Mouse (Mus musculus): Measurements from ENCODE around the gene Gm17535. TPM values are rescaled to one million over a fixed set of nuclear protein-coding genes. Genes with fewer than 3 reads are reported as not detected.
"Not testable (repeated sequence)": the region's sequence is repeated elsewhere in the genome, so short reads cannot be mapped to it uniquely, and the experiment has no call there.

Gm17535 gene
- polyA plus RNA-seq, 1 experiment = 0.16 TPM

GRCm38 (mm10) chr9:3019835-3020727 lies 14.3 kb upstream of the Gm17535 start:
- H3K4me3 ChIP-seq (replicated peaks); H3K4me1 ChIP-seq; H3K9me3 ChIP-seq: not testable (repeated sequence)

GRCm38 (mm10) chr9:3022316-3023008 lies 11.9 kb upstream of the Gm17535 start:
- H3K27me3 ChIP-seq (replicated peaks); H3K36me3 ChIP-seq (replicated peaks; ENCODE audit: low read length); H3K4me1 ChIP-seq; H3K9me3 ChIP-seq; H3K4me3 ChIP-seq (replicated peaks): not testable (repeated sequence)

More at GRCm38 (mm10) chr9:3019835-3020727, 14.3 kb upstream of the Gm17535 start:
- not testable (repeated sequence) for H3K36me3 ChIP-seq (replicated peaks; ENCODE audit: low read length); H3K27me3 ChIP-seq (replicated peaks)

GRCm38 (mm10) chr9:3023312-3023984 lies 11.0 kb upstream of the Gm17535 start, which contains the start of gene Gm10718:
Gene Gm10718 (plus strand): TSS chr9:3023547.
- not testable (repeated sequence) for H3K36me3 ChIP-seq (replicated peaks; ENCODE audit: low read length); H3K4me3 ChIP-seq (replicated peaks); H3K4me1 ChIP-seq; H3K9me3 ChIP-seq; H3K27me3 ChIP-seq (replicated peaks)

GRCm38 (mm10) chr9:3023985-3024648 lies 10.3 kb upstream of the Gm17535 start:
- not testable (repeated sequence) for H3K4me1 ChIP-seq; H3K36me3 ChIP-seq (replicated peaks; ENCODE audit: low read length); H3K9me3 ChIP-seq; H3K4me3 ChIP-seq (replicated peaks); H3K27me3 ChIP-seq (replicated peaks)

GRCm38 (mm10) chr9:3024912-3025467 lies 9.4 kb upstream of the Gm17535 start, which contains the start of gene Gm10717:
Gene Gm10717 (plus strand): TSS chr9:3025417.
- not testable (repeated sequence) for H3K4me1 ChIP-seq; H3K4me3 ChIP-seq (replicated peaks); H3K36me3 ChIP-seq (replicated peaks; ENCODE audit: low read length); H3K27me3 ChIP-seq (replicated peaks); H3K9me3 ChIP-seq

GRCm38 (mm10) chr9:3025653-3026052 lies 8.7 kb upstream of the Gm17535 start:
- not testable (repeated sequence) for H3K4me1 ChIP-seq; H3K9me3 ChIP-seq; H3K4me3 ChIP-seq (replicated peaks); H3K27me3 ChIP-seq (replicated peaks); H3K36me3 ChIP-seq (replicated peaks; ENCODE audit: low read length)

GRCm38 (mm10) chr9:3026136-3026535 lies 8.3 kb upstream of the Gm17535 start:
- not testable (repeated sequence) for H3K36me3 ChIP-seq (replicated peaks; ENCODE audit: low read length); H3K4me3 ChIP-seq (replicated peaks); H3K4me1 ChIP-seq; H3K9me3 ChIP-seq; H3K27me3 ChIP-seq (replicated peaks)

- H3K4me1 ChIP-seq; H3K4me3 ChIP-seq (replicated peaks); H3K36me3 ChIP-seq (replicated peaks; ENCODE audit: low read length); H3K9me3 ChIP-seq; H3K27me3 ChIP-seq (replicated peaks): not testable (repeated sequence)
Measured at GRCm38 (mm10) chr9:3026741-3027140, 7.7 kb upstream of the Gm17535 start.

GRCm38 (mm10) chr9:3027200-3027599 lies 7.2 kb upstream of the Gm17535 start:
- not testable (repeated sequence) for H3K9me3 ChIP-seq; H3K4me1 ChIP-seq; H3K36me3 ChIP-seq (replicated peaks; ENCODE audit: low read length); H3K4me3 ChIP-seq (replicated peaks); H3K27me3 ChIP-seq (replicated peaks)

- H3K36me3 ChIP-seq (replicated peaks; ENCODE audit: low read length); H3K4me1 ChIP-seq; H3K4me3 ChIP-seq (replicated peaks): not testable (repeated sequence)
Measured at GRCm38 (mm10) chr9:3029276-3030000, 5.0 kb upstream of the Gm17535 start.

GRCm38 (mm10) chr9:3030677-3031318 lies 3.6 kb upstream of the Gm17535 start:
- not testable (repeated sequence) for H3K4me3 ChIP-seq (replicated peaks); H3K9me3 ChIP-seq; H3K36me3 ChIP-seq (replicated peaks; ENCODE audit: low read length); H3K4me1 ChIP-seq; H3K27me3 ChIP-seq (replicated peaks)

More at GRCm38 (mm10) chr9:3029276-3030000, 5.0 kb upstream of the Gm17535 start:
- not testable (repeated sequence) for H3K9me3 ChIP-seq; H3K27me3 ChIP-seq (replicated peaks)

- H3K4me1 ChIP-seq; H3K4me3 ChIP-seq (replicated peaks); H3K27me3 ChIP-seq (replicated peaks); H3K36me3 ChIP-seq (replicated peaks; ENCODE audit: low read length); H3K9me3 ChIP-seq: not testable (repeated sequence)
Measured at GRCm38 (mm10) chr9:3036577-3036976, 2.2 kb downstream of the Gm17535 start, which contains the start of gene Gm10715. Gene Gm10715 (plus strand): TSS chr9:3036877.

GRCm38 (mm10) chr9:3038161-3038560 lies 3.8 kb downstream of the Gm17535 start:
- peaks cover 11% of the 10 kb centered on the region for H3K9me3 ChIP-seq
- H3K27me3 ChIP-seq (replicated peaks); H3K4me1 ChIP-seq; H3K36me3 ChIP-seq (replicated peaks; ENCODE audit: low read length); H3K4me3 ChIP-seq (replicated peaks): not testable (repeated sequence)
